Mouse (Mus musculus) spleen, postnatal 10 days (tissue): Measurements from ENCODE around the gene Dync1i1.

Experiments
- DNase-seq, 2 experiments: peaks; one replicate each; pipeline ENCODE4 v3.0.0; 2021 to 2022; ENCODE audit warnings: low spot score in 2 of 2

The Dync1i1 gene

GRCm38 (mm10) chr6:5855526-5855925 is 130.1 kb downstream of the Dync1i1 start:
- DNase-seq, result no peak

DNA sequence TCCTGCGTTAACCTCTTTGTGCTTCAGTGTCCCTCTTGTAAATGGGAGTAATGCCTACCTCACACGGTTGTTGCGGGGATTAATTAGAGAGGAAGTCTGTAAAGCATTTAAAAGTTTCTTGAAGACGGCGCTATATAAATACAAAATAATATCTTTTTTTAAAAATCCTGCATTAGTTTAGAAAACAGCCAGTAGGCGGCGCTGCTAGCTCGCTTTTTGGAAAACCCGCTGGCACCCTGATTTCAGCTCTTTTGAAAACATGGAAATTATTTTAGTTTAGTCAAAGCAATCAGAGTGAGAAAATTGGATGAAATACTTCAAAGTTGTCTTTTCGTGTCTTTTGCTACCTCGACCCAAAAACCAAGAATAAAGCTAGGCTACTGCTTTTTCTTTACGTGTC is 132.9 kb downstream of the Dync1i1 start:
- peak in 1 of 2 experiments; percentile 44 for DNase-seq

DNA sequence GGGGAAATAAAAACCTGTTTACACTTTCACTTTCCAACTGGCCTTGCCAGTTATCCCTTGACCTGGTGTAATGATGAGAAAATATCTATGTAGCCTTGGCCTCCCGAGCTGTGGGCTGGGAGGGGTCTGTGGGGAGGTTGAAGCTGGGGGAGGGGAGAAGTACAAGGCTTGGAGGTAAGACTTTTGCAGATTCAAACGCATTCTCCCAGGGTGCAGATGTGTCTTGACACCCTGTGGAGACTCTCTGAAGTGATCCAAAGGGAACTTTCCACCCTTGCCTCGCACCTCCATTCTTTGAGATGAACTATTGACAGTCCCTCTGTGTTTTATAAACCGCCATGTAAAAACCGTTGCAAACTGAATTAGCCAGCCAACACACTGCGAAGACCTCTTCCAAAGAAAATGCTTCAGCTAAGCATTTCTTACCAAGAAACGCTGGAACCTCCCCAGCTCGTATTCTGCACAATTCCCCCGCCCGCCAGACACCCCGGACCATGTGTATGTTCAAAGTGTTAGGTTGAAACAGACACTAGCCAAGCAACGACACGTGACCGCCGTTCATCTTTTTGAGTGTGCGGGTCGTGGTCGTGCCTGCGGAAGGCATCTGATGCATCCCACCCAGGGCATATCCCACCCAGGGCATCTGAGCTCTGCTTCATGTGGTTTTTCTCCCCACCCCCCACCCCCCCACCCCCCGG is 133.6 kb downstream of the Dync1i1 start:
- no peak for DNase-seq

DNA sequence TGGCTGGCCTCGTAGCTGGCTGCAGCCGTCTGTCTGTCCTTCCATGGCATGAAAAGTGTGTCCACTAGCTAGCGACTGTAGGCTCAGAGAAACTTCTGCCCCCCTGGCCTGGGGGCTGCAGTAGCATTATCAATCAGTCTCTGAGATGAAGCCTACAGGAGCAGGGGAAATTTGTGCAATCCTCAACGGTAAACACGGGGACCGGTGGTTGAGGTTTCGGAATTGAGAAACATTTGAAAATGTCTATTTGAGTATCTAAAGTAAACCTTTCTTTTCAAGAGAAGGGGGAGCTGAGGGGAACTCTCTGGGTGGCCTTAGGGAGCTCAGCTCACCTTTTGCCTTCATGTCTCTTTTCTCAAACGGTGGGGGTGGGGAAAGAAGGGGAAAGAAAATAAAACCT is 134.2 kb downstream of the Dync1i1 start:
- DNase-seq, result no peak

- DNase-seq, result no peak
These were observed 140.7 kb downstream of the Dync1i1 start for GRCm38 (mm10) chr6:5866091-5866490.

DNA sequence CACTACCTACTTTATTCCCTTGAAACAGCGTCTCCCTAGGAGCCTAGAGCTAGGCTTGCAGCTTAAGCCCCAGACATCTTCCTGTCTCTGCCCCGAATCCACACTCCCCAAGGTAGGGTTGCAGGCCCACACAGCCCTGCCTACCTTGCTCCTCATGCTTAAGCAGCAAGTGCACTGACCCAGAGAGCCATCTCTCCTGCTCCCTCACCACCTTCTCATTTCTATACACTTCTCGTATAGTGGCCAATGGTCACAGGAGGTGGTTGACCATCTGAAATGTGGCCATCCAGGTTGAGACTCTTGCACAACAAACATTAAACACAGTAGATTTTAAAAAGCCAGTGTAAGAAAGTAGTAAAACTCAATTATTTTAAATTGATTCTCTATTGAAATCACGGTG is 141.8 kb downstream of the Dync1i1 start:
- DNase-seq, result no peak

DNA sequence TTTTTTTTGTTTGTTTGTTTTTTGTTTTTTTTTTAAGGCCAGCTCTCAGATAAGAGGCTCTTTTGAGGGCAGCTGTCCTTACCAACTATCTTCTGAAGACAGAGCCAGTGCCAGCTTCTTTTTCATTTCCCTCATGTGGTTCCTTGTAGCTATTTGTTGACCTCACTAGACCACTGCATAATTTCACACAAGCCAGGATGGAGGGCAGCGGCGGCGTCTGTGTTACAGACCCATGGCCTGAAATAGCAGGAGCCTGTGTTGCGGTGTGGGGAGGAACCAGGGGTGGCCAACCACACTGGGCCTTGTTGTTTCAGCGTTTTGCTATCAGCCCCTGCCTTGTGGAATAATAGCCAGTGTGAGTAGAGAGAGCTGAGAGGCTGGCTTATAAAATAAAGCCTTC is 145.6 kb downstream of the Dync1i1 start:
- DNase-seq, result no peak

DNA sequence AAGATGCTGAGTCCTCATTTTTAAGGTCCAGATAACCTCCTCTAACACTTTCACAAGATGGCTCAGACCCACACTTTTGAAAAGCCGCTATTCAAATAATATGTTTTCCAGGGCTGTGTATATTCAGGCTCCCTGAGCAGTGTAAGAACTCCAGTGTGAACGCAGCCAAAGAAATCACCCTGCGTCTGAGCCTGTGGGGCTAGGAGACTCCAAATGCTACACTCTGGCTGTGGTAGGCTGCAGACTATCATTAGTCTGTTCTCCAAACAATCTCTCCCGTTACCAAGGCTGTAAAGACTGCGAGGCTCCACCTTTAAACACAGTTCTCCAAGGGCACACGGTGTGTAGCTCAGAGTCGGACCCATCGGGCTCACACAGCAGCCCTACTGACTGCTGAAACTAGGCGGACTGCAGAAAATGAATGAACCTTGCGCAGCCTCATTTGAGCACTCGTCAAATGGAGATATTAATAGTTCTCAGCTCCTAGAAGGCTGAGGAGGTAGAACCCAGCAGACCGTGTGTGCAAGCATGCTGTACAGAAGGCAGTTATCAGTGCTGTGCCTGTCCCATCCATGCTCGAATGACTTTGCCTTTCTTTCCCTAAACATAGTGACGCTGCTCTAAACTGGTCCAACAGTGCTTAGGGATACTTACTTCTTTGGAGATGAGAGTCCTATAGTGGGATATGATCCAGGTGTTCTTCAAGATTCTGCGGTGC is 146.3 kb downstream of the Dync1i1 start:
- DNase-seq, result no peak

DNA sequence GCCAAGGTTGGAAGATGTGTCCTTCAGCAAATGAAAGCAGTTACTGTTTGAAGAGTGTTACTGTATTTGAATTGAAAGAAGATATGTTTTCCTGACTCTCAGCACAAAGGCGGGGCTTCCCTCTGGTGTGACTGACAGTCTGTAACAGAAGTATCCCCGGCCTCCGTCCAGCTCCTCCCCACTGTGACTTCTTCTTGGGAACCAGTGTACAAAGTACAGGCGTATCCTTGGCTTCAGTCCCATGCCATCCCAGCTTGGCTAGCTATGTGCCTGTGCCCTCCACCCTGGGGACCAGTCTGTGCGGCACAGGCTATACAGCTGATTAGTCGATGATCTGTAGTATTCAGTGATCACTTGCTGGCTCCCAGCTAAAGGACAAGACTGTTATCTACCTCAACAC is 163.9 kb downstream of the Dync1i1 start:
- no peak for DNase-seq

DNA sequence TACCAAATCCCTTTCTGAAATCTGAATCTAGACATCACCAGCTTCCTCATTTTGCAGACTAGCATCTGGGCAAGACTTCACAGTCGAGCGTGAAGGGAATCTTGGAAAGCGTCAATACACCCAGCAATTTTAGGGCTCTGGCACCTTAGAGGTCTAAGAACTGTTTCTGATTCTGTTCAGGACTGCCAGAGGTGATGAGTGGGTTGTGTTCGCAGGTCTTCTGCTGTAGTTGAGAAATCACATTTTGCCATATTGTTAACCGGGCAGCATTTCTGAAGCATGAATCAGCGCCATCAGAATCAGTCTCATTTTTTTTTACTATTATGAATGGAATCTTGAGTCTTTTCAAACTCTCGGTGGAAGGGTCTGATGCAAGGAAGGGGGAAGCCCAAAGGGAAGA is 185.9 kb downstream of the Dync1i1 start:
- DNase-seq, result no peak

DNA sequence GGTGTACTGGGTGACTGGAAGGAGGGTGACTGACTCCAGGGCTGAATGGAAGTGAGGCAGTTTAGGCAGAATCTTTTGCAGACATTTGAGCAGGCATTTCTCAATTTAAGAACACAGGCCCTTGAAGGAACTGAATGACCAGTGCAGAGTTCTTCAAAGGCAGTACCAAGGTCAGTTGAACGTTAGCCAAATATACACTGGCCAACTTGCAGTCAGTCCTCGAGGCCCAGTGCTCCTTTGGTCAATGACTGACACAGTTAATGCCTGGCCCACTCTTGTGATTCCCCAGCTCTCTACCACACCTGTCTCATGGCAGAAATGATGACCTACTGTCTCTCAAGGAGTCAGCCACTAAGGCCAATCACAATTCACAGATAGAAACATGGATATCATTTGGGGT is 189.6 kb downstream of the Dync1i1 start:
- DNase-seq, result no peak

GRCm38 (mm10) chr6:5920670-5921069 is 195.2 kb downstream of the Dync1i1 start:
- DNase-seq, result no peak

- no peak for DNase-seq
These were observed 197.2 kb downstream of the Dync1i1 start for GRCm38 (mm10) chr6:5922676-5923075.

- no peak for DNase-seq
These were observed 197.7 kb downstream of the Dync1i1 start for GRCm38 (mm10) chr6:5923148-5923547.

GRCm38 (mm10) chr6:5930140-5930539 is 204.7 kb downstream of the Dync1i1 start:
- no peak for DNase-seq

DNA sequence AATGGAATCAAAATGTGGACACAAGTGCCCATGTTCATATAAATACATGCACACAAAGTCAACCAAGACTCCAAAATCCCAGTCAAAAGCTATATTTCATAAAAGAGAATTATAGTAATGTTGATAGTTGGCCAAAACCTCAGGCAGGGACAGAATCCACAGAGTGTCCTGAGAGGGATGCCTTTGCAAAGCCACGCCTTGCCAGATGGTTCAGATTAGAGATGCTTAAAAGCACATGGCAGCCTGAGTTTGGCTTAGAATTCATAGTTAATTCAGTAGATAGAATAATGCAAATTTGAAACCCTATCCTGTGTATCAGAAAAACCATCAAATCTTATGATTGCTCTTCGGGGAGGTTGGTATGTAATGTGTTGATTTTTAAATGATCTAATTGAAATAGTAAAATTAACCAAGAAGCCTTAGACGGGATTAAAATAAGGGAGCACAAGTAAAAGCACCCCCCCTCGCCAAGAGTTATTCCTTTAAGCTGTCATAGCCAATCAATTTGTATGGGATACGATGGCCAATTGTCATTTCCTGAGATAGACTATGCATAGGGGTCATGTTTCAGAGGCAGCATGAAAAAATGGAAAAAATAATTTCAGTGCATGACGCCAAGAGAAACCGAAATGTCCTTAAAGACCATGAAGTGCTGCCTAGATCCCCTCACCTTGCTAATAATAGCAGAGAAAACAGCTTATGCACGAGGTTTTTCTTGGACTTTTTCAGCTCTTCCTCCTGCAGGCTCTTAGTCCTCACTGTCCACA is 210.3 kb downstream of the Dync1i1 start:
- DNase-seq, result no peak

DNA sequence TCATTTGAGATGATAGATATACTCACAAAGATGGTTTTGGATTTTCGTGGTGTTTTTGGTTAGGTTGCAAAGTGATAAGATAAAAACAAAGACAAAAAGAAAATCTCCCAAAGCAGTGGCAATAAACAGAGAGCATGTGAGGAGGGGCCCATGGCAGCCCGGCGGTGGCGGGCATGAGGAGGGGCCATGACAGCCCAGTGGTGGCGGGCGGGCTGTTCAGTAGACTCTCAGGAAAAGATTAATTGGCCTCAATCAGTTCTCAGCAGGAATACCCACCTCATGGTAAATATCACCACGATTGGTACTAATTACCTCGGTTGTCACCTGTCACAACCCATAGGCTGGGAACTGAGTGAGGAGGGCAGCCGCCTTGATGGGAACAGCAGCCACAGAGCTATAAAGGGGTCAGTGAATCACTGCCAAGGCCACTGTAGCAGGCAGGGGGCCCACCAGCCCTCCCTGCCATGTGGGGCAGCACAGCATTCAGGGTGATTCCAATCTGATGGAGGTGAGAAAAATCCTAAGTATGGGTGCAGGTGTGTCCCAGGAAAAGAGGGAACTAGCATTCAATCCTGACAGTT is 224.5 kb downstream of the Dync1i1 start:
- DNase-seq, result no peak

GRCm38 (mm10) chr6:5956316-5956913 is 231.0 kb downstream of the Dync1i1 start:
- no peak for DNase-seq

GRCm38 (mm10) chr6:5960728-5961127 is 235.3 kb downstream of the Dync1i1 start:
- no peak for DNase-seq

DNA sequence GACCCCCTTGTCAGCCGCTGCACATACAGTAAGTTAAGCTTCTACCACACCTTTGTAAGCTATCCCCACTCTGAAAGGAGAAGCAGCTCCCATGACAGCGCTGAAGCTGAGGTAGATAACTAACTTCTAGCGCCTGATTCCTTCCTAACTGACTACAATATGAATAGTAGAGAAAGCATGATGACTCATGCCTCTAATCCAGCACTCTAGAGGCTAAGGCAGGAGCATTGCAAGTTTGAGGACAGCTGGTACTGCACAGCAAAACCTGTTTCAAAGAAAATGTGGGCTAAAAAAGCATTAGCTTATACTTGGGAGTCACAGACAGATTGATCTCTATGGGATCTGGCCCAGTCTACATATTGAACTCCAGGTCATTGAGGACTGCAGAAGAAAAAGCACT is 236.5 kb downstream of the Dync1i1 start:
- DNase-seq, result no peak

- DNase-seq, result no peak
These were observed 240.9 kb downstream of the Dync1i1 start for GRCm38 (mm10) chr6:5966376-5966775.
